Mouse (Mus musculus): Measurements from ENCODE around the gene Ndel1. TPM values are rescaled to one million over a fixed set of nuclear protein-coding genes. Genes with fewer than 3 reads are reported as not detected.

The Ndel1 gene
- polyA plus RNA-seq, 1 experiment: 63.4 TPM

DNA sequence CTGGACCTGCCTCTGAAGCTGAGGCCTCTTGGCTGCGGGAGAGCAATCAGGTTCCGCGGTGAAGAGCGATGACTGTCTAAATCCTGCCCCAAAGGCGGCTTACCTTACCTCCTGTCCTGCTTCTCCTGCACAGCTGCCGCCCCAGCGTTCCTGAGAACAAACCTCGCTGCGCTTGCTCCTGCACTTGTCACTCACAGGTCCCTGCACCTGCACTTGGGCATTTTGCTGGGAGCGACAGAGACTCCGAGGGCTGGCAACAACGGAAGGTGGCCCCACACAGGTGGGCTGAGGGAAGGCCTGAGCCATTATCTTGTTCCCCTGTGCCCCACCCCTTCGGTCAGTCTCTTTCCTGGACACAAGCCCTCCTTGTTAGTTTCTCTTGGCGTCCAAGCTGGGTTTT, 10.4 kb upstream of the Ndel1 start:
- Histone ChIP-seq H3K4me1 (ENCODE audit: control insufficient read depth, insufficient read depth, low read length) (no peaks in the 10 kb centered on the region), H3K27ac (ENCODE audit: insufficient read depth, low read depth, low read length) (no peak overlapping the region), H3K4me3 (ENCODE audit: insufficient read depth, low read length) (no peak overlapping the region)
- TF ChIP-seq POLR2A (IDR thresholded peaks at IDR 0.05; ENCODE audit: borderline replicate concordance, low read depth, low read length) (no peak), CTCF (IDR thresholded peaks at IDR 0.05; ENCODE audit: low read depth, low read length) (no peak)

DNA sequence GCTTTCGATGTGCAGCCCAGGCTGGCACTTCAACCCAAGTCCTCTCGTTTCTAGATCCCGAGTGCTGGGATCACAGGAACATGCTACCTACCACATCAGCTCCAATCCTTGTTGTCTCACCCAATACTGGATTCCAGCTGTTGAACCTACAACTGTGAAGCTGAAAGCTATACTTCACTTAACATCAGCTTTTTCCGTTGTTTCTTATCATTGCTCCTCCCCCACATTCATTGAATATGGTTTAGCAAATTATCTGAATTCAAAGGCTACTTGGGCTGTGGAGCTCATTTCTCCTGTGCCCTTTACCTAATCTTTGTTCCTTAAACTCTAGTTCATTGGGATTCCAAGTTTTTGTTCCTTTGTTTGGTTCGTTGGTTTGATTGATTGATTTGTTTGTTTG, 7.2 kb upstream of the Ndel1 start:
- H3K27ac ChIP-seq (ENCODE audit: insufficient read depth, low read depth, low read length): no peak overlapping the region

DNA sequence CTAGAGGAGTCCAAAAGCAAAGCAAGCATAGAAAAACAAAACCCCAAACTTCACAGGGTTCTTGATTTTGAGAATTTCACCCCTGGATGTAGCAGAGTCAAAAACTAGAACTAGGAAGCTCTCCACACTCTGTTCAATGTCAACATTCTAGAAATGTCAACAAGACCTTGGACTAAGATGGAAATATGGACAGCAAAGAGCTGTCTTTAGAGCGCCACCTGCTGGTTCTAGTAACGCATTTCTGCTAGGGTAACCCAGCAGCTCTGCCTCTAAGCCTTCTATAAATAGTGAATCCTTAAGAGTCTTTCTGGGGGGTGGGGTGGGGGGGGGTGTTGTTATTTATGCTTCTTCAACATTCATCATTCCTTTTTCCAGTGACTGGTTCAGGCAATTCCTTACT, 3.2 kb upstream of the Ndel1 start:
- Histone ChIP-seq H3K4me3 (ENCODE audit: insufficient read depth, low read length) (no peak overlapping the region), H3K4me1 (ENCODE audit: control insufficient read depth, insufficient read depth, low read length) (peaks cover 14% of the 10 kb centered on the region), H3K27ac (ENCODE audit: insufficient read depth, low read depth, low read length) (no peak overlapping the region)
- TF ChIP-seq CTCF (IDR thresholded peaks at IDR 0.05; ENCODE audit: low read depth, low read length) (no peak), POLR2A (IDR thresholded peaks at IDR 0.05; ENCODE audit: borderline replicate concordance, low read depth, low read length) (no peak)

More for the DNA sequence above, 7.2 kb upstream of the Ndel1 start:
- Histone ChIP-seq H3K4me3 (ENCODE audit: insufficient read depth, low read length) (no peak overlapping the region), H3K4me1 (ENCODE audit: control insufficient read depth, insufficient read depth, low read length) (no peaks in the 10 kb centered on the region)
- TF ChIP-seq CTCF (IDR thresholded peaks at IDR 0.05; ENCODE audit: low read depth, low read length) (no peak), POLR2A (IDR thresholded peaks at IDR 0.05; ENCODE audit: borderline replicate concordance, low read depth, low read length) (no peak)

DNA sequence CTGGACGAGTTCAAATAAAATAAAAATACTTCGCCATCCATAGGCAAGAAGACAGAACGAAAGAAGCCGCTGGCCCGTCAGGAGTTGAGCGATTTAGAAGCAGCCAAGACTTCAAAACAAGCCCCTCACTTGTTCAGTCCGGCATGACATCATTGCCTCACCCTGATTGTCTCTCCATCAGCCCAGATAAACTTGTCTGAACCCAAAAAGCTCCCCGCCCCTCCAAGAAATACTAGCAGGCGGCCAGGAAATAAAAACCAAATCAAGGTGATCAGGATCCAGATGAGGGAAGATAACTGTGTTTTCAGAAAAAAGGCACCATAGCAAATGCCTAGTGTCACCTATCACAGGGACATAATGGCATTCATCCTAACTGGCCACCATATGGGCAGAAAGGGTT, 381 bp downstream of the Ndel1 start:
- Histone ChIP-seq H3K27ac (ENCODE audit: insufficient read depth, low read depth, low read length) (peak overlapping the region; percentile 57), H3K4me3 (ENCODE audit: insufficient read depth, low read length) (peak overlapping the region; percentile 28; the same call in 1 of the 2 replicates), H3K4me1 (ENCODE audit: control insufficient read depth, insufficient read depth, low read length) (peaks cover 27% of the 10 kb centered on the region)
- TF ChIP-seq CTCF (IDR thresholded peaks at IDR 0.05; ENCODE audit: low read depth, low read length) (no peak), POLR2A (IDR thresholded peaks at IDR 0.05; ENCODE audit: borderline replicate concordance, low read depth, low read length) (no peak)

DNA sequence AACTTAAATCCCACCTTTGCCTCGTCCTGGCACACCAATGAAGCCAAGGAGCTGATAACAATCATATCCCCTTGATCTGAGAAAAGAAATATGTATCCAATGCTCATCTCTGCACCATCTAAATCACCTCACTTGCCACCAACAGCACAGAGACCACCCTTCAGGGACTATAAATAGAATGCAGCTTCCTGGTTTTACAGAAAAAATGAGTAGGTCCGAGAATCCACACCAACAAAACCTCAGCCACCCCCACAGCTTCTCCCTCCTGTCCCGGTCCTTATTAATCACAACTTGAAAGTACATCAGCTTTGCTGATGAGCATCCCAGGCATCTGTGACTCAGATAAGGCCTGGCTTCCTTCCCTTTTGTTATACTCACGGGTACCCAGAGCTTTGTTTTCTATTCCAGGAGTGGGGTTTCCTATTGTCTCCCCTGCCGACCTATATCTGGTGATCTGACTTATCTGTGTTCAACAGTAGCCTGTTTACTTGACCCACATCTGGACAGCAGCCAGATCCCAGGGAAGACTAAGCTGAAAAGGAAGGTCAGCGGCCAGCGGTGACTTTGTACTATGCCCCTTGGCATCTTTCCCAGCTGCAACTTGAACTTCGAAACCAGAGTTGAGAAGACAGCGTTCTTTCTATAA, 7.0 kb downstream of the Ndel1 start:
- Histone ChIP-seq H3K4me1 (ENCODE audit: control insufficient read depth, insufficient read depth, low read length) (peaks cover 35% of the 10 kb centered on the region), H3K27ac (ENCODE audit: insufficient read depth, low read depth, low read length) (peak overlapping the region; percentile 56; the same call in 1 of the 2 replicates), H3K4me3 (ENCODE audit: insufficient read depth, low read length) (no peak overlapping the region)
- TF ChIP-seq CTCF (IDR thresholded peaks at IDR 0.05; ENCODE audit: low read depth, low read length): no peak
- no peak for TF ChIP-seq POLR2A (IDR thresholded peaks at IDR 0.05; ENCODE audit: borderline replicate concordance, low read depth, low read length)

DNA sequence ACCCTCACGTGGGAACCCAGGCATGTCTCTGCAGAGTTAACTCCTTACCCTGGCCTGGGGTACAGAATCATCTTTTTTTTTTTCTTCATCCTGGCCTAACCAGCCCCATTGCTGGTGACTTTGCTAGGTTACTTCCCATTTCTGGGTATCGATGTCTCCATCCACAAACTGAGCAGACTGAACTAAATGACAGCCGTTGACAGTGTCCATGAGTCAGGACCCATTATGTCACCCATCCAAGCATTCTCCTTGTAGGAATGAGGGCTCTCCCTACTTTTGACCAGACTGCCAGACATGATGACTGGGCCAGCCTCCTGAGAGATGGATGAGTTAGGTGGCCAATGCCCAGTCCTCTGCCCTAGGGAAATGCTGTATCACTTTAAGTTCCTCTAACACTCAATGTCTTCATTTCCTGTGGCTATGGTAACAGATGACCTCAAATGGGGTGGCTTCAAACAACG, 8.0 kb downstream of the Ndel1 start:
- peak overlapping the region; percentile 56 for H3K27ac ChIP-seq (ENCODE audit: insufficient read depth, low read depth, low read length)
- H3K4me3 ChIP-seq (ENCODE audit: insufficient read depth, low read length): peak overlapping the region; percentile 44
- TF ChIP-seq POLR2A (IDR thresholded peaks at IDR 0.05; ENCODE audit: borderline replicate concordance, low read depth, low read length) (no peak), CTCF (IDR thresholded peaks at IDR 0.05; ENCODE audit: low read depth, low read length) (no peak)
- peaks cover 35% of the 10 kb centered on the region for H3K4me1 ChIP-seq (ENCODE audit: control insufficient read depth, insufficient read depth, low read length)

DNA sequence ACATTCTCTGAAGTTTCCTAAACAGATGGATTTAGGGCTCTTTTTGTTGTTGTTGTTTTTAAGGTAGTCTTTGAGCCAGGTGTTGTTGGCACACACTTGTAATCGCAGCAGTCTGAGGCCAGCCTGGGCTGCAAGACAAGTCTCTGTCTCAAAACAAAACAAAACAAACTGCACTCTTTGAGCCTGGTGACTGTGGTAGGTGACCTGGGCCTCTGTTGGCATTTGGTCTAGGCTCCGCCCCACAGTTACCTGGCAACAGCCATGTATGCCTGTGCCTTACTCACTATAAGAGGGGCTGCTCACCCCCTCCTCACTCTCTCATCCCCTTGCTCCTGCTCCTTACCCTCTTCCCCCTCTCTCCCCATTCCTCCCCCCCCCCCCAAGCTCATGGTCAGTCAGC, 9.4 kb downstream of the Ndel1 start:
- H3K4me3 ChIP-seq (ENCODE audit: insufficient read depth, low read length): no peak overlapping the region
- no peak overlapping the region for H3K27ac ChIP-seq (ENCODE audit: insufficient read depth, low read depth, low read length)
- TF ChIP-seq POLR2A (IDR thresholded peaks at IDR 0.05; ENCODE audit: borderline replicate concordance, low read depth, low read length) (no peak), CTCF (IDR thresholded peaks at IDR 0.05; ENCODE audit: low read depth, low read length) (no peak)
- peaks cover 24% of the 10 kb centered on the region for H3K4me1 ChIP-seq (ENCODE audit: control insufficient read depth, insufficient read depth, low read length)

DNA sequence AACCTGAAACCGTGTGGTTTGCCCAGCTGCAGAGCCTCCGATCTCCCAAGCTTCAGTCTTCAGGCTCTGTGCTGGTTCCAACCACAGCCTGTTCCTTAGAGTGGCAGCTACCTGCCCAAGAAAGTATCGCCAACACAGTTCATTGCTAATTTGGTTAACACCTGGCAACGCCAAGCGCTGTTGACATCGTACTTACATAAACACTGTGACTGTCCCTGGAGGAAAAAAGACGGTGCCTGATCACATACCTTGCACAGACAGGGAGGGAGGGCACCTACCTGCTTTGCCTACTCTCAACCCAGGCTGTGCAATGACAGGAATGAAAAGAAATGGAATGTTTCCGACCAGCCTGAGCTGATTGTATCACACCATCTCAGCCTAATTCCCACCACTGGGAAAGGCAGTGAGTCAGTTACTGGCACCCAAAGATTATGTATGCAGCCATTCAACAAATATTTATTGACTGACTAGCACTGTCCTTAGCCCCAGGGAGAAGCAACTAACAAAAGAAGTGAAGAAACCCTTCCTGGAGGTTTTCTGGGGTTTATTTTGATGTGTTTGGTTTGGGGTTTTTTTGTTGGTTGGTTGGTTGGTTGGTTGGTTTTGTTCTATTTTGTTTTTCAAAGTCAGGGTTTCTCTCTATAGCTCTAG, 11.6 kb downstream of the Ndel1 start:
- H3K4me1 ChIP-seq (ENCODE audit: control insufficient read depth, insufficient read depth, low read length): peaks cover 11% of the 10 kb centered on the region
- no peak overlapping the region for H3K4me3 ChIP-seq (ENCODE audit: insufficient read depth, low read length)
- TF ChIP-seq POLR2A (IDR thresholded peaks at IDR 0.05; ENCODE audit: borderline replicate concordance, low read depth, low read length) (no peak), CTCF (IDR thresholded peaks at IDR 0.05; ENCODE audit: low read depth, low read length) (no peak)
- H3K27ac ChIP-seq (ENCODE audit: insufficient read depth, low read depth, low read length): no peak overlapping the region

DNA sequence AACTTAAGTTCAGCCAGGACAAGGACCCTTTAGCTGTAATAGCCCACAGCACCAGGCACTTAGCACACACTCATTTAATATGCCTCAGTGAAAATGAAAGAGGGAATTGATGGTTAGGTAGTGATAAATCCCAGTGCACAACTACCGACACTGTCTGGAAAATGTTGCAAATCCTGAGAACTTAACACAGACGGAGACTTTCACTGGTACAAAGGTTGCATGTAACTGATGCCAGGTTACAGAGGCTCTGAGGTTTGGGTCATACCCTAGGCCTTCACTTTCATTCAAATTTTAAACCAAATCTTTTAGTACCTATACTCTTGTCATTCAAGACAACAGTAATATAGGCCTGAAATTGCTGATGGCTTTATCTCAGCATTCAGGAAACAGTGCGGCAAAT, 14.3 kb downstream of the Ndel1 start:
- no peak for TF ChIP-seq POLR2A (IDR thresholded peaks at IDR 0.05; ENCODE audit: borderline replicate concordance, low read depth, low read length)
- TF ChIP-seq CTCF (IDR thresholded peaks at IDR 0.05; ENCODE audit: low read depth, low read length): no peak
- Histone ChIP-seq H3K4me3 (ENCODE audit: insufficient read depth, low read length) (no peak overlapping the region), H3K27ac (ENCODE audit: insufficient read depth, low read depth, low read length) (no peak overlapping the region), H3K4me1 (ENCODE audit: control insufficient read depth, insufficient read depth, low read length) (peaks cover 12% of the 10 kb centered on the region)

DNA sequence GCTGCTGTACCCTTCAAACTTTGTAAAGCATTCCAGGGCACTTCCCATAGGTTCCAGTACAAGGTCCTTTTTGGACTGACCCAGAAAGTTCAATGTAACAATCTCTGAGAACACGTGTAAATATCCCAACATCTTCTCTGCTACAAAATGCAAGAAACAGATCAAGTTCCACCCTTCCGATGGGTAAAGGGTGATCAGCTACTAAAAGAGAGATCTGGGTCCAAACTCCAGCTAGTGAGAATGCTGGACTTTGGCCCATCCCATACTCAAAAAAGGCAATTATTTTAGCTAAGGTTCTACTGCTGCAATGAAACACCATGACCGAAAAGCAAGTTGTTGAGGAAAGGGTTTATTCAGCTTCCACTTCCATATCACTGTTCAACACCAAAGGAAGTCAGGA, 17.0 kb downstream of the Ndel1 start:
- no peak for TF ChIP-seq POLR2A (IDR thresholded peaks at IDR 0.05; ENCODE audit: borderline replicate concordance, low read depth, low read length)
- TF ChIP-seq CTCF (IDR thresholded peaks at IDR 0.05; ENCODE audit: low read depth, low read length): no peak
- no peak overlapping the region for H3K4me3 ChIP-seq (ENCODE audit: insufficient read depth, low read length)
- H3K4me1 ChIP-seq (ENCODE audit: control insufficient read depth, insufficient read depth, low read length): peaks cover 23% of the 10 kb centered on the region
- no peak overlapping the region for H3K27ac ChIP-seq (ENCODE audit: insufficient read depth, low read depth, low read length)
